Mouse (Mus musculus): ENCODE data around the gene Ern2.
A peak's percentile ranks its signal among the peaks of the same experiment; 100 is the strongest.

GRCm38 (mm10) chr7:122135070-122135469 is 50.9 kb downstream of the Ern2 start:
- TF ChIP-seq EP300 (IDR thresholded peaks at IDR 0.05; ENCODE audit: low read depth in 1 of 2, low read length in 2 of 2) (no peak), CTCF (IDR thresholded peaks at IDR 0.05 in 2 of 3, conservative IDR thresholded peaks at IDR 0.05 in 1 of 3; ENCODE audit: control insufficient read depth in 1 of 3, insufficient read depth in 1 of 3, low read depth in 2 of 3, low read length in 3 of 3, poor library complexity in 1 of 3, severe bottlenecking in 1 of 3) (peak; percentile 55 to 74 (median 67)), NELFE (IDR thresholded peaks at IDR 0.05; ENCODE audit: low read depth, low read length) (no peak), SMC3 (IDR thresholded peaks at IDR 0.05; ENCODE audit: low read depth, low read length) (no peak), POLR2A (IDR thresholded peaks at IDR 0.05; ENCODE audit: control insufficient read depth in 1 of 2, insufficient read depth in 1 of 2, low read depth in 1 of 2, low read length in 2 of 2, poor library complexity in 1 of 2) (no peak), POLR2AphosphoS2 (IDR thresholded peaks at IDR 0.05; ENCODE audit: low read length) (no peak), HCFC1 (IDR thresholded peaks at IDR 0.05; ENCODE audit: low read depth, low read length) (0 out of 2 replicates have a peak, but pooled peaks have one; percentile 19), GABPA (IDR thresholded peaks at IDR 0.05; ENCODE audit: low read depth, low read length) (no peak), SIN3A (IDR thresholded peaks at IDR 0.05; ENCODE audit: low read length) (peak; percentile 31; the same call in 1 of the 2 replicates)
